Mouse (Mus musculus) midbrain, postnatal 0 days (tissue): ENCODE results near the gene Gcnt1. TPM values are rescaled to one million over a fixed set of nuclear protein-coding genes. Genes with fewer than 3 reads are reported as not detected.

Source experiments
- ATAC-seq: fragments of 200-750 bp; cut with Nextera tagmentation; 2 replicates; pipeline ENCODE4 v1.8.0; 2017; ENCODE audit warnings: moderate number of reproducible peaks, mild to moderate bottlenecking, moderate TSS enrichment, moderate library complexity; ENCODE audit not compliant: low FRiP score
- DNase-seq: peaks from one replicate; pipeline ENCODE4 v3.0.0-alpha.2; 2015; ENCODE audit warnings: low spot score
- H3K27ac ChIP-seq: fragments of 300-500 bp; sonication (generic); 2 replicates; pipeline ENCODE4 v1.5.1; 2014; ENCODE audit warnings: low read depth, mild to moderate bottlenecking, low read length, mixed read lengths
- H3K27me3 ChIP-seq: fragments of 300-500 bp; sonication (generic); 2 replicates; pipeline ENCODE4 v1.6.1; 2014; ENCODE audit warnings: low read length, control low read depth, mixed read lengths; ENCODE audit not compliant: insufficient read depth
- H3K36me3 ChIP-seq: fragments of 300-500 bp; sonication (generic); 2 replicates; pipeline ENCODE4 v1.6.1; 2014; ENCODE audit warnings: low read length, control low read depth, mixed read lengths; ENCODE audit not compliant: insufficient read depth
- H3K4me1 ChIP-seq: fragments of 300-500 bp; sonication (generic); 2 replicates; pipeline ENCODE4 v1.6.1; 2014; ENCODE audit warnings: mild to moderate bottlenecking, control low read depth, antibody characterized with exemption, low read length, mixed read lengths; ENCODE audit not compliant: insufficient read depth
- H3K4me2 ChIP-seq: fragments of 300-500 bp; sonication (generic); 2 replicates; pipeline ENCODE4 v1.6.1; 2014; ENCODE audit warnings: low read depth, mild to moderate bottlenecking, low read length, mixed read lengths; ENCODE audit not compliant: poor library complexity, severe bottlenecking
- H3K4me3 ChIP-seq: fragments of 300-500 bp; sonication (generic); 2 replicates; pipeline ENCODE4 v1.5.1; 2014; ENCODE audit warnings: low read depth, mild to moderate bottlenecking, low read length, moderate library complexity
- H3K9ac ChIP-seq: fragments of 300-500 bp; sonication (generic); replicated peaks from 2 replicates; pipeline ENCODE4 v1.6.1; 2014; ENCODE audit warnings: mild to moderate bottlenecking, low read length, moderate library complexity, mixed read lengths; ENCODE audit not compliant: poor library complexity, severe bottlenecking
- H3K9me3 ChIP-seq: fragments of 300-500 bp; sonication (generic); 2 replicates; pipeline ENCODE4 v1.6.1; 2016; ENCODE audit warnings: low read length, control low read depth
- CTCF ChIP-seq: IDR thresholded peaks from 2 replicates; pipeline ENCODE4 v1.5.1; 2016; ENCODE audit warnings: antibody characterized with exemption, mild to moderate bottlenecking
- WGBS: fragments of 180-500 bp; shearing (Covaris S2); extraction: QIAGEN DNeasy Blood & Tissue Kit; methylation state at CpG from one replicate; pipeline ENCODE4 v1.1.7; 2014; 5-methylcytosine and 5-hydroxymethylcytosine counted together
- polyA plus RNA-seq: library from polyadenylated mRNA; unstranded; fragments of >200 nt; fragmentation: Nextera tagmentation; extraction: Ambion mirVana; gene quantifications from 2 replicates; pipeline ENCODE4 v1.2.1, GENCODE M21; 2015
- total RNA-seq: library from RNA; depleted of rRNA; stranded (reverse); fragments of >200 nt; gene quantifications from 2 replicates; pipeline ENCODE4 v1.2.3, GENCODE M21; 2014

Gene Gcnt1
- total and polyA plus RNA-seq, 2 experiments from 2014 or later: 0.60 to 1.2 TPM

GRCm38 (mm10) chr19:17364741-17365140 is 7.9 kb downstream of the Gcnt1 start:
- no peak for ATAC-seq
- peak; percentile 73 for TF ChIP-seq CTCF
- 39% methylated on average over 3 of the region's 3 CpGs for WGBS
- DNase-seq: peak; percentile 56
- Histone ChIP-seq H3K36me3 (no peaks in the 10 kb centered on the region), H3K9me3 (no peaks in the 10 kb centered on the region), H3K4me3 (no peak overlapping the region), H3K4me1 (no peaks in the 10 kb centered on the region), H3K4me2 (no peak overlapping the region), H3K9ac (no peak overlapping the region), H3K27me3 (no peaks in the 10 kb centered on the region), H3K27ac (no peak overlapping the region)

GRCm38 (mm10) chr19:17361181-17361580 is 11.5 kb downstream of the Gcnt1 start:
- 85% methylated on average over 2 of the region's 2 CpGs for WGBS
- no peak for TF ChIP-seq CTCF
- no peaks in the 10 kb centered on the region for H3K9me3 ChIP-seq
- H3K27ac ChIP-seq: no peak overlapping the region
- H3K4me3 ChIP-seq: no peak overlapping the region
- H3K27me3 ChIP-seq: peaks cover 10% of the 10 kb centered on the region; the same call in 1 of the 2 replicates
- H3K4me2 ChIP-seq: no peak overlapping the region
- no peaks in the 10 kb centered on the region; the same call in 1 of the 2 replicates for H3K4me1 ChIP-seq
- DNase-seq (no peak), ATAC-seq (no peak)
- H3K36me3 ChIP-seq: no peaks in the 10 kb centered on the region
- no peak overlapping the region for H3K9ac ChIP-seq

GRCm38 (mm10) chr19:17359315-17359890 is 13.2 kb downstream of the Gcnt1 start:
- Histone ChIP-seq H3K27ac (no peak overlapping the region), H3K36me3 (no peaks in the 10 kb centered on the region), H3K4me3 (no peak overlapping the region), H3K4me2 (no peak overlapping the region), H3K9ac (no peak overlapping the region), H3K4me1 (no peaks in the 10 kb centered on the region; the same call in 1 of the 2 replicates), H3K27me3 (peaks cover 16% of the 10 kb centered on the region; the same call in 1 of the 2 replicates), H3K9me3 (no peaks in the 10 kb centered on the region)
- DNase-seq (no peak), ATAC-seq (no peak)
- WGBS: 76% methylated on average over 14 of the region's 14 CpGs
- no peak for TF ChIP-seq CTCF

GRCm38 (mm10) chr19:17357391-17357790 is 15.3 kb downstream of the Gcnt1 start:
- no peak for TF ChIP-seq CTCF
- Histone ChIP-seq H3K9ac (no peak overlapping the region), H3K27ac (no peak overlapping the region), H3K36me3 (no peaks in the 10 kb centered on the region), H3K4me3 (no peak overlapping the region), H3K9me3 (no peaks in the 10 kb centered on the region), H3K4me2 (no peak overlapping the region), H3K4me1 (no peaks in the 10 kb centered on the region; the same call in 1 of the 2 replicates), H3K27me3 (peaks cover 16% of the 10 kb centered on the region; the same call in 1 of the 2 replicates)
- ATAC-seq (no peak), DNase-seq (no peak)
- 54% methylated on average over 3 of the region's 3 CpGs for WGBS

GRCm38 (mm10) chr19:17356932-17357331 is 15.7 kb downstream of the Gcnt1 start:
- no peak for DNase-seq
- no peaks in the 10 kb centered on the region; the same call in 1 of the 2 replicates for H3K4me1 ChIP-seq
- H3K4me2 ChIP-seq: no peak overlapping the region
- H3K9me3 ChIP-seq: no peaks in the 10 kb centered on the region
- peaks cover 16% of the 10 kb centered on the region; the same call in 1 of the 2 replicates for H3K27me3 ChIP-seq
- H3K9ac ChIP-seq: no peak overlapping the region
- WGBS: 83% methylated on average over 6 of the region's 6 CpGs
- TF ChIP-seq CTCF: no peak
- no peaks in the 10 kb centered on the region for H3K36me3 ChIP-seq
- no peak for ATAC-seq
- H3K27ac ChIP-seq: no peak overlapping the region
- no peak overlapping the region for H3K4me3 ChIP-seq

- H3K9ac ChIP-seq: no peak overlapping the region
- no peak for ATAC-seq
- DNase-seq: no peak
- TF ChIP-seq CTCF: no peak
- peak overlapping the region; percentile 72 for H3K4me2 ChIP-seq
- no peaks in the 10 kb centered on the region; the same call in 1 of the 2 replicates for H3K4me1 ChIP-seq
- H3K27ac ChIP-seq: no peak overlapping the region
- H3K4me3 ChIP-seq: peak overlapping the region; percentile 36
- WGBS: 1% methylated on average over 50 of the region's 50 CpGs
- peaks cover 16% of the 10 kb centered on the region; the same call in 1 of the 2 replicates for H3K27me3 ChIP-seq
- no peaks in the 10 kb centered on the region for H3K9me3 ChIP-seq
- H3K36me3 ChIP-seq: no peaks in the 10 kb centered on the region
Measured at GRCm38 (mm10) chr19:17355950-17356867, 16.4 kb downstream of the Gcnt1 start.
